Mouse (Mus musculus): ENCODE measurements around the gene V1ra8.
"Not testable (repeated sequence)": the region's sequence is repeated elsewhere in the genome, so short reads cannot be mapped to it uniquely, and the experiment has no call there.

Gene V1ra8

GRCm38 (mm10) chr6:90202493-90202892 lies at the start of gene V1ra8:
V1ra8 (plus strand) TSS chr6:90202793.
- not testable (repeated sequence) for DNase-seq (ENCODE audit: low spot score in 2 of 2)

GRCm38 (mm10) chr6:90160139-90160538 lies 42.5 kb upstream of the V1ra8 start:
- DNase-seq (ENCODE audit: low spot score in 2 of 2) = no peak

- no peak for DNase-seq (ENCODE audit: low spot score in 2 of 2)
Observed at GRCm38 (mm10) chr6:90174508-90174907, 28.1 kb upstream of the V1ra8 start, which contains the start of gene Vmn1r52. Vmn1r52 (plus strand) TSS chr6:90174808.

GRCm38 (mm10) chr6:90224338-90224737 lies 21.7 kb downstream of the V1ra8 start, which contains the start of gene Vmn1r53:
Vmn1r53 (minus strand) TSS chr6:90224438.
- no peak for DNase-seq (ENCODE audit: low spot score in 2 of 2)

GRCm38 (mm10) chr6:90232114-90232513 lies 29.5 kb downstream of the V1ra8 start:
- DNase-seq (ENCODE audit: low spot score in 2 of 2) = not testable (repeated sequence)

GRCm38 (mm10) chr6:90232681-90233080 lies 30.1 kb downstream of the V1ra8 start:
- no peak for DNase-seq (ENCODE audit: low spot score in 2 of 2)

- no peak for DNase-seq (ENCODE audit: low spot score in 2 of 2)
Observed at GRCm38 (mm10) chr6:90244019-90244418, 41.4 kb downstream of the V1ra8 start.

- no peak for DNase-seq (ENCODE audit: low spot score in 2 of 2)
Observed at GRCm38 (mm10) chr6:90246000-90246399, 43.4 kb downstream of the V1ra8 start, which contains the start of gene Vmn1r54. Vmn1r54 (plus strand) TSS chr6:90246300.

Measured in spleen, postnatal 10 days (tissue).